Mouse (Mus musculus): Measurements from ENCODE around the gene Zfpl1. TPM values are rescaled to one million over a fixed set of nuclear protein-coding genes. Genes with fewer than 3 reads are reported as not detected.

Zfpl1 gene
- polyA plus RNA-seq, 1 experiment, result 34.2 TPM

- peak; percentile 76 for TF ChIP-seq POLR2A (IDR thresholded peaks at IDR 0.05; ENCODE audit: insufficient read depth, low read length)
- TF ChIP-seq CTCF (IDR thresholded peaks at IDR 0.05; ENCODE audit: low read depth, low read length), result no peak
Measured at GRCm38 (mm10) chr19:6117986-6118676, 33.4 kb upstream of the Zfpl1 start, which contains the start of gene Sac3d1. Gene Sac3d1 (minus strand): TSS chr19:6118650.

DNA sequence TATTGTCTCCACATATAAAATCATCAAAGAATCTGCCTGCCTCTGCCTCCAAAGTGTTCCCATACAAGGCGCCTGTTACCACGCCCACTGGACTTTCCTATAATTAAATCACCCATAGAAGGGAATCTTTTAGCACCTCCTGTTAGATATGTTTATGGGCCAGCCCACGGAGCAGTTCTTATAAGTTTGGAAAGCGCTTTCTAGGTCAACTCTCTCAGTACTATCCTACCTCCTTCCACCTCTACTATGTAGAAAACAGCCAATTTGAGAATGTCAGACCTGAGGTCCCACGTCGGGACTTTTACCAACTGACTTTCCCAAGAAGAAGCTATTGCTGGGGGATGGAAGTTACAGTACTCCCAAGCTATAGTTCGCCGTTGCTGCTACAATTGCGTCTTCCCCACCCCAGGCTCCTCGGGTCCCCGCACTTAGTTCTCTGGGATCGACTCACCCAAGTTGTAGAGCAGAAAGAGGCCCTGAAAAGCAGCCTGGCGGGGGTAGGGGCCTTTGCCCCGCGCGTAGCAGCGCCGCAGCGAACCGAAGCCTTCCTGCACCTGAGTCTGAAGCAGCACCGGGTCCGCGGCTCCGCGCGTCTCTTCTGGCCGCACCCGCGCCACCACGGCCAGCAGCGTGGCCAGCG lies 32.7 kb upstream of the Zfpl1 start:
- H3K9me3 ChIP-seq (replicated peaks; ENCODE audit: control insufficient read depth, insufficient read depth, low read length, poor library complexity, severe bottlenecking), result no peaks in the 10 kb centered on the region
- peak overlapping the region; percentile 80 for H3K4me3 ChIP-seq (ENCODE audit: low read depth, low read length)
- H3K27me3 ChIP-seq (ENCODE audit: control insufficient read depth, insufficient read depth, low read length, poor library complexity, severe bottlenecking), result no peaks in the 10 kb centered on the region
- H3K27ac ChIP-seq (ENCODE audit: insufficient read depth, low read length), result peak overlapping the region; percentile 44
- H3K4me1 ChIP-seq (ENCODE audit: control insufficient read depth, insufficient read depth, low read length), result peaks cover 2% of the 10 kb centered on the region
- TF ChIP-seq CTCF (IDR thresholded peaks at IDR 0.05; ENCODE audit: low read depth, low read length), result no peak
- no peak for TF ChIP-seq EP300 (IDR thresholded peaks at IDR 0.05; ENCODE audit: insufficient read depth, low read depth, low read length)
- TF ChIP-seq POLR2A (IDR thresholded peaks at IDR 0.05; ENCODE audit: insufficient read depth, low read length), result no peak
- peaks cover 14% of the 10 kb centered on the region for H3K36me3 ChIP-seq (ENCODE audit: control insufficient read depth, insufficient read depth, low read length, poor library complexity, severe bottlenecking)
- H3K9ac ChIP-seq (ENCODE audit: low read depth, poor library complexity, severe bottlenecking), result peak overlapping the region; percentile 86

More at GRCm38 (mm10) chr19:6117986-6118676, 33.4 kb upstream of the Zfpl1 start, which contains the start of gene Sac3d1:
- H3K9ac ChIP-seq (ENCODE audit: low read depth, poor library complexity, severe bottlenecking), result peak within 1 kb of the TSS; percentile 86
- H3K27ac ChIP-seq (ENCODE audit: insufficient read depth, low read length), result peak within 1 kb of the TSS; percentile 72
- no peaks in the 10 kb centered on the region for H3K9me3 ChIP-seq (replicated peaks; ENCODE audit: control insufficient read depth, insufficient read depth, low read length, poor library complexity, severe bottlenecking)
- peak within 1 kb of the TSS; percentile 80 for H3K4me3 ChIP-seq (ENCODE audit: low read depth, low read length)
- H3K4me1 ChIP-seq (ENCODE audit: control insufficient read depth, insufficient read depth, low read length), result peaks cover 2% of the 10 kb centered on the region
- H3K27me3 ChIP-seq (ENCODE audit: control insufficient read depth, insufficient read depth, low read length, poor library complexity, severe bottlenecking), result no peaks in the 10 kb centered on the region
- H3K36me3 ChIP-seq (ENCODE audit: control insufficient read depth, insufficient read depth, low read length, poor library complexity, severe bottlenecking), result peaks cover 14% of the 10 kb centered on the region

GRCm38 (mm10) chr19:6116113-6116850 lies 31.5 kb upstream of the Zfpl1 start:
- Histone ChIP-seq H3K4me3 (ENCODE audit: low read depth, low read length) (no peak overlapping the region), H3K27ac (ENCODE audit: insufficient read depth, low read length) (no peak overlapping the region), H3K36me3 (ENCODE audit: control insufficient read depth, insufficient read depth, low read length, poor library complexity, severe bottlenecking) (peaks cover 14% of the 10 kb centered on the region), H3K27me3 (ENCODE audit: control insufficient read depth, insufficient read depth, low read length, poor library complexity, severe bottlenecking) (no peaks in the 10 kb centered on the region), H3K4me1 (ENCODE audit: control insufficient read depth, insufficient read depth, low read length) (peaks cover 2% of the 10 kb centered on the region), H3K9ac (ENCODE audit: low read depth, poor library complexity, severe bottlenecking) (0 out of 2 replicates have a peak overlapping the region, but pooled peaks have one; percentile 86), H3K9me3 (replicated peaks; ENCODE audit: control insufficient read depth, insufficient read depth, low read length, poor library complexity, severe bottlenecking) (no peaks in the 10 kb centered on the region)
- TF ChIP-seq EP300 (IDR thresholded peaks at IDR 0.05; ENCODE audit: insufficient read depth, low read depth, low read length) (no peak), CTCF (IDR thresholded peaks at IDR 0.05; ENCODE audit: low read depth, low read length) (no peak), POLR2A (IDR thresholded peaks at IDR 0.05; ENCODE audit: insufficient read depth, low read length) (no peak)

DNA sequence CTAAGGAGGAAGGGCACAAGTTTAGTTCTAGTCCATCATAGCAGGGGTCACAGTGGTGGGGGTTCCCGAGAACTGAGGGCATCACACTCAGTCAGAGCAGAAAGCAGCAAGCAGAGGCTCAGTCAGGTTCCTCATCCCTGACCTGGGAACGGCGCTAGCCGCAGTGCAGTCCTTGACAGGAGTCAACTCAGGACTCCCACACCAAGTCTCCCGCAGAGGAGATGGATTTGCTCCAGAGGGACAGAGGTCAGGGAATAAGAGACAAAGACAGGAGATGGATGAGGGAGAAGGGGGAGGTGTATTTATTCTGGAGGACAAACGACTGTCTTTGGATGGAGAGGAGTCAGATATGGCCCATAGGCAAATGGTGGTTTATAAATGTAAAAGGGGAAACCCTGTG lies 28.4 kb upstream of the Zfpl1 start:
- peaks cover 14% of the 10 kb centered on the region for H3K36me3 ChIP-seq (ENCODE audit: control insufficient read depth, insufficient read depth, low read length, poor library complexity, severe bottlenecking)
- no peak for TF ChIP-seq POLR2A (IDR thresholded peaks at IDR 0.05; ENCODE audit: insufficient read depth, low read length)
- TF ChIP-seq EP300 (IDR thresholded peaks at IDR 0.05; ENCODE audit: insufficient read depth, low read depth, low read length), result no peak
- TF ChIP-seq CTCF (IDR thresholded peaks at IDR 0.05; ENCODE audit: low read depth, low read length), result no peak

GRCm38 (mm10) chr19:6105586-6105985 lies 20.8 kb upstream of the Zfpl1 start, which contains the start of gene Naaladl1:
Gene Naaladl1 (plus strand): TSS chr19:6105782.
- Histone ChIP-seq H3K36me3 (ENCODE audit: control insufficient read depth, insufficient read depth, low read length, poor library complexity, severe bottlenecking) (0 out of 2 replicates have a peak, but pooled peaks cover 3% of the 10 kb centered on the region), H3K4me3 (ENCODE audit: low read depth, low read length) (no peak within 1 kb of the TSS), H3K4me1 (ENCODE audit: control insufficient read depth, insufficient read depth, low read length) (peaks cover 2% of the 10 kb centered on the region), H3K9ac (ENCODE audit: low read depth, poor library complexity, severe bottlenecking) (no peak within 1 kb of the TSS), H3K9me3 (replicated peaks; ENCODE audit: control insufficient read depth, insufficient read depth, low read length, poor library complexity, severe bottlenecking) (no peaks in the 10 kb centered on the region), H3K27me3 (ENCODE audit: control insufficient read depth, insufficient read depth, low read length, poor library complexity, severe bottlenecking) (no peaks in the 10 kb centered on the region), H3K27ac (ENCODE audit: insufficient read depth, low read length) (no peak within 1 kb of the TSS)
- TF ChIP-seq EP300 (IDR thresholded peaks at IDR 0.05; ENCODE audit: insufficient read depth, low read depth, low read length) (no peak), CTCF (IDR thresholded peaks at IDR 0.05; ENCODE audit: low read depth, low read length) (no peak), POLR2A (IDR thresholded peaks at IDR 0.05; ENCODE audit: insufficient read depth, low read length) (no peak)

More for the DNA sequence above, 28.4 kb upstream of the Zfpl1 start:
- no peaks in the 10 kb centered on the region for H3K9me3 ChIP-seq (replicated peaks; ENCODE audit: control insufficient read depth, insufficient read depth, low read length, poor library complexity, severe bottlenecking)
- H3K27me3 ChIP-seq (ENCODE audit: control insufficient read depth, insufficient read depth, low read length, poor library complexity, severe bottlenecking), result no peaks in the 10 kb centered on the region
- H3K4me3 ChIP-seq (ENCODE audit: low read depth, low read length), result no peak overlapping the region
- no peak overlapping the region for H3K9ac ChIP-seq (ENCODE audit: low read depth, poor library complexity, severe bottlenecking)
- no peaks in the 10 kb centered on the region for H3K4me1 ChIP-seq (ENCODE audit: control insufficient read depth, insufficient read depth, low read length)
- no peak overlapping the region for H3K27ac ChIP-seq (ENCODE audit: insufficient read depth, low read length)

Data from ES-Bruce4 (cell line).